Mouse (Mus musculus) forebrain, embryonic 12.5 days (tissue): ENCODE data around the gene Wfdc9. TPM values are rescaled to one million over a fixed set of nuclear protein-coding genes. Genes with fewer than 3 reads are reported as not detected.

Source experiments
- ATAC-seq: fragments of 200-750 bp; cut with Nextera tagmentation; 2 replicates; pipeline ENCODE4 v1.8.0; 2017; ENCODE audit warnings: moderate TSS enrichment; ENCODE audit not compliant: low FRiP score
- H3K27ac ChIP-seq: fragments of 300-500 bp; sonication (generic); 2 replicates; pipeline ENCODE4 v1.5.1; 2016; ENCODE audit warnings: mild to moderate bottlenecking
- H3K27me3 ChIP-seq: fragments of 300-500 bp; sonication (generic); 2 replicates; pipeline ENCODE4 v1.6.1; 2016; ENCODE audit warnings: mild to moderate bottlenecking
- H3K36me3 ChIP-seq: fragments of 300-500 bp; sonication (generic); replicated peaks from 2 replicates; pipeline ENCODE4 v1.6.1; 2016; ENCODE audit warnings: mild to moderate bottlenecking
- H3K4me1 ChIP-seq: fragments of 300-500 bp; sonication (generic); 2 replicates; pipeline ENCODE4 v1.6.1; 2016
- H3K4me2 ChIP-seq: fragments of 300-500 bp; sonication (generic); 2 replicates; pipeline ENCODE4 v1.6.1; 2016; ENCODE audit warnings: mild to moderate bottlenecking, moderate library complexity
- H3K4me3 ChIP-seq: fragments of 300-500 bp; sonication (generic); replicated peaks from 2 replicates; pipeline ENCODE4 v1.5.1; 2016; ENCODE audit warnings: mild to moderate bottlenecking
- H3K9ac ChIP-seq: fragments of 300-500 bp; sonication (generic); 2 replicates; pipeline ENCODE4 v1.6.1; 2016; ENCODE audit warnings: mild to moderate bottlenecking
- H3K9me3 ChIP-seq: fragments of 300-500 bp; sonication (generic); 2 replicates; pipeline ENCODE4 v1.6.1; 2016
- WGBS: fragments of 180-500 bp; shearing (Covaris S2); methylation state at CpG from one replicate; pipeline ENCODE4 v1.1.7; 2016; 5-methylcytosine and 5-hydroxymethylcytosine counted together
- polyA plus RNA-seq: library from polyadenylated mRNA; unstranded; fragments of >200 nt; fragmentation: Nextera tagmentation; extraction: Ambion mirVana; gene quantifications from 2 replicates; pipeline ENCODE4 v1.2.1, GENCODE M21; 2016

Wfdc9 gene
- polyA plus RNA-seq, 1 experiment from 2014 or later = not detected

DNA sequence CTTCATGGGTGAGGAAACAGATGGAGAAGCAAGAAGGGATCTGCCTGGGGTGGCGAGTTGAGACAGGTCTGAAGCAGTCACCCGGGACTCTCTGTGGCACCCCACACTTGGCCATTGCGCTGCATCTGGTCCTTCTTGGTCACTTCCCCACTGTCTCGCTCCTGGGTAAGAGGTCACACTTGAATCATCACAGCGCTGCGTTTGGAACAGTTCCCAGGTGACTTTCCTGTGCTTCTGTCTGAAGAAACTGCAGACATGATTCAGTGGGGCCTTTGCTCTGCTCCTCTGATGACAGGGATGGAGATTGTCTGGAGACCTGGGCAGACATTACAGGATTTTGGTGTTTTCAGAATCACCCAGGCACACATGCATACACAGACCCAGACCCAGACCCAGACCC, 47.6 kb downstream of the Wfdc9 start:
- H3K4me3 ChIP-seq = no peak overlapping the region
- H3K27ac ChIP-seq = no peak overlapping the region
- H3K9ac ChIP-seq = no peak overlapping the region
- WGBS = 82% methylated on average over 6 of the region's 6 CpGs
- H3K9me3 ChIP-seq = no peaks in the 10 kb centered on the region
- H3K36me3 ChIP-seq = no peaks in the 10 kb centered on the region
- ATAC-seq = no peak
- no peak overlapping the region for H3K4me2 ChIP-seq
- no peaks in the 10 kb centered on the region for H3K4me1 ChIP-seq
- no peaks in the 10 kb centered on the region for H3K27me3 ChIP-seq

DNA sequence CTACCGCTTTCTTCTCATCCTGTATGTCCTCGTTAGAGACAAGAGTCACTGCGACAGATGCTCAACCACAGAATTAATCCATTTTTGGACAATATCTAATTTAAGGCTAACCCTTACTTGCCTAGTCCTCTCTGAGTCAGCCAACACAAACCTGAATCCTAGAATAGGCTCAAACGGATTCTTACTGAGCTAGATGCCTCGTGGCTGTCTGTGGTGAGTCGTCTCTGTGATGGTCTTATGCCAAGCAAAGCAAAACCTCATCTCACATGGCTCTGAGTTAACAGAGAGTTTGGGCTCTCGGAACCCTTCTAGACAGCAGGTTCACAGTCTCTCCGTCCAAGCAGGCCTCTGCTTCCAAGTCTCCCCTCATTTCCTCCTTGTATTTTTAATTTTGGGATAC, 52.0 kb downstream of the Wfdc9 start:
- Histone ChIP-seq H3K4me2 (no peak overlapping the region), H3K4me1 (no peaks in the 10 kb centered on the region), H3K9ac (no peak overlapping the region), H3K27me3 (no peaks in the 10 kb centered on the region), H3K27ac (no peak overlapping the region), H3K4me3 (no peak overlapping the region), H3K36me3 (no peaks in the 10 kb centered on the region), H3K9me3 (peaks cover 7% of the 10 kb centered on the region; the same call in 1 of the 2 replicates)
- no peak for ATAC-seq
- WGBS = 91% methylated on average over 8 of the region's 8 CpGs

DNA sequence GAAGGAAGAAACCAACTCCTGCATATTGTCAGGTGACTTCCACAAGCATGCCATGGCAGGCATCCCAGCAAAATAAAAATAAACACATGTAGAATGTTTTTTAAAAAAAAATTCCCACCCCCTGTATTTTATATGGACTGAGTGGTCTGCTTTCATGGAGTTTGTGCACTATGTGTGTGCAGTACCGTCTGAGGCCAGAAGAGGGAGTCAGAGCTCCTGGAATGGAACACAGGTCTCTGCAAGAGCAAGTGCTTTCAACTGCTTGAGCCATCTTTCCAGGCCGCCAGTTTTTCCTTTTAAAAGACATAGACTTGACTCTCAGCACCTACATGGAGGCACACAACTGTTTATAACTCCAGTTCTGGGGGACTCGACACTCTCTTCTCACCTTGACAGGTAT, 52.9 kb downstream of the Wfdc9 start:
- no peak for ATAC-seq
- no peak overlapping the region for H3K9ac ChIP-seq
- H3K27me3 ChIP-seq = no peaks in the 10 kb centered on the region
- no peak overlapping the region for H3K4me2 ChIP-seq
- 92% methylated on average over 3 of the region's 3 CpGs for WGBS
- no peak overlapping the region for H3K27ac ChIP-seq
- no peaks in the 10 kb centered on the region for H3K36me3 ChIP-seq
- H3K4me1 ChIP-seq = no peaks in the 10 kb centered on the region
- no peak overlapping the region for H3K4me3 ChIP-seq
- peaks cover 7% of the 10 kb centered on the region; the same call in 1 of the 2 replicates for H3K9me3 ChIP-seq

DNA sequence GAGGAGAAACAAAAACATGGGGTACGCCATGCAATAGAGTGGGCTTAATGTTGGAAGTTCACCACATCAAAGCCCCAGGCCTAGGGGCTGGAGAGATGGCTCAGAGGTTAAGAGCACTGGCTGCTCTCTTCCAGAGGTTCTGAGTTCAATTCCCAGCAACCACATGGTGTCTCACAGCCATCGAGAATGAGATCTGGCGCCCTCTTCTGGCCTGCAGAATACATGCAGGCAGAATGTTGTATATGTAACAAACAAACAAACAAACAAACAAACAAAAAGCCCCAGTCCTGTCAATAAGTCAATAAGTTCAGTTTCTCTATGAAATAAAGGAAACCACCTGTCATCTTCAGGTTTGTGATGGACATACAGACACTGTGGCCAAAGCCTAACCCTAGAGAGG, 56.2 kb downstream of the Wfdc9 start:
- Histone ChIP-seq H3K4me2 (no peak overlapping the region), H3K4me3 (no peak overlapping the region), H3K9me3 (peaks cover 7% of the 10 kb centered on the region; the same call in 1 of the 2 replicates), H3K9ac (no peak overlapping the region), H3K36me3 (no peaks in the 10 kb centered on the region), H3K27ac (no peak overlapping the region), H3K27me3 (no peaks in the 10 kb centered on the region), H3K4me1 (no peaks in the 10 kb centered on the region)
- ATAC-seq = no peak
- WGBS = 66% methylated on average over 3 of the region's 3 CpGs

Other genes with a start within 250 kb of the Wfdc9 start
- gene Sdc4, start 212.7 kb downstream of the Wfdc9 start, polyA plus RNA-seq = 12.1 and 12.6 TPM in 2 replicates
- gene Sys1, start 199.6 kb downstream of the Wfdc9 start, polyA plus RNA-seq = 60.5 and 67.4 TPM in 2 replicates
- gene Gm20458, start 195.6 kb downstream of the Wfdc9 start, polyA plus RNA-seq = 4.7 and 6.2 TPM in 2 replicates
- gene Trp53tg5, start 182.9 kb downstream of the Wfdc9 start, polyA plus RNA-seq = not detected in 2 replicates
- gene Dbndd2, start 170.5 kb downstream of the Wfdc9 start, polyA plus RNA-seq = 4.6 and 4.7 TPM in 2 replicates
- gene Pigt, start 159.1 kb downstream of the Wfdc9 start, polyA plus RNA-seq = 43.3 and 45.2 TPM in 2 replicates
- 29.9 and 34.5 TPM in 2 replicates for gene Wfdc2, start 94.2 kb downstream of the Wfdc9 start, polyA plus RNA-seq
- not detected in 2 replicates for gene Spint3, start 83.1 kb downstream of the Wfdc9 start, polyA plus RNA-seq
- not detected in 2 replicates for gene Wfdc6a, start 71.1 kb downstream of the Wfdc9 start, polyA plus RNA-seq
- not detected in 2 replicates for gene Eppin, start 63.0 kb downstream of the Wfdc9 start, polyA plus RNA-seq
- gene Wfdc6b, start 43.1 kb downstream of the Wfdc9 start, polyA plus RNA-seq = not detected in 2 replicates
- gene Wfdc8, start 43.0 kb downstream of the Wfdc9 start, polyA plus RNA-seq = not detected in 2 replicates
- gene Wfdc16, start 17.8 kb downstream of the Wfdc9 start, polyA plus RNA-seq = not detected in 2 replicates
- gene Wfdc10, start 537 bp downstream of the Wfdc9 start, polyA plus RNA-seq = not detected in 2 replicates
- not detected in 2 replicates for gene Wfdc11, start 17.5 kb upstream of the Wfdc9 start, polyA plus RNA-seq
- not detected in 2 replicates for gene Wfdc13, start 28.5 kb upstream of the Wfdc9 start, polyA plus RNA-seq
- gene Spint4, start 41.9 kb upstream of the Wfdc9 start, polyA plus RNA-seq = not detected in 2 replicates
- not detected in 2 replicates for gene Spint5, start 58.7 kb upstream of the Wfdc9 start, polyA plus RNA-seq
- gene Wfdc3, start 89.3 kb upstream of the Wfdc9 start, polyA plus RNA-seq = 0.73 and 0.81 TPM in 2 replicates
- gene Dnttip1, start 89.4 kb upstream of the Wfdc9 start, polyA plus RNA-seq = 83.6 and 88.3 TPM in 2 replicates
- gene Ube2c, start 113.3 kb upstream of the Wfdc9 start, polyA plus RNA-seq = 601 and 611 TPM in 2 replicates
- gene Tnnc2, start 123.4 kb upstream of the Wfdc9 start, polyA plus RNA-seq = 1.3 TPM in 1 of 2 replicates, not detected in the other
- gene Snx21, start 129.2 kb upstream of the Wfdc9 start, polyA plus RNA-seq = 11.5 and 13.0 TPM in 2 replicates
- 13.2 and 13.7 TPM in 2 replicates for gene Acot8, start 148.3 kb upstream of the Wfdc9 start, polyA plus RNA-seq
- 10.2 and 10.7 TPM in 2 replicates for gene Zswim3, start 148.5 kb upstream of the Wfdc9 start, polyA plus RNA-seq
- gene Zswim1, start 166.1 kb upstream of the Wfdc9 start, polyA plus RNA-seq = 21.4 and 25.7 TPM in 2 replicates
- gene Spata25, start 172.0 kb upstream of the Wfdc9 start, polyA plus RNA-seq = not detected in 2 replicates
- 85.8 and 88.3 TPM in 2 replicates for gene Ctsa, start 176.3 kb upstream of the Wfdc9 start, polyA plus RNA-seq
- 4.2 and 4.6 TPM in 2 replicates for gene Neurl2, start 176.9 kb upstream of the Wfdc9 start, polyA plus RNA-seq
- gene Pltp, start 201.1 kb upstream of the Wfdc9 start, polyA plus RNA-seq = 39.0 and 40.4 TPM in 2 replicates
- gene Pcif1, start 222.7 kb upstream of the Wfdc9 start, polyA plus RNA-seq = 92.9 and 96.3 TPM in 2 replicates